Mouse (Mus musculus) ES-E14 (cell line): ENCODE measurements around the gene Sohlh2.

Source experiments
- CHD2 ChIP-seq: IDR thresholded peaks from 2 replicates; pipeline ENCODE4 v1.6.1; 2014; ENCODE audit warnings: mild to moderate bottlenecking, low read depth, low read length, inconsistent platforms
- HCFC1 ChIP-seq: IDR thresholded peaks from 2 replicates; pipeline ENCODE4 v1.6.1; 2012; ENCODE audit warnings: low read length, inconsistent platforms, borderline replicate concordance; ENCODE audit not compliant: insufficient read depth
- ZC3H11A ChIP-seq: IDR thresholded peaks from 2 replicates; pipeline ENCODE4 v1.6.1; 2012; ENCODE audit warnings: low read depth, mild to moderate bottlenecking, inconsistent platforms, low read length, borderline replicate concordance
- ZNF384 ChIP-seq: IDR thresholded peaks from 2 replicates; pipeline ENCODE4 v1.6.1; 2012; ENCODE audit warnings: low read depth, low read length, inconsistent platforms

GRCm38 (mm10) chr3:55191668-55192067, 9.8 kb downstream of the Sohlh2 start:
- TF ChIP-seq HCFC1 (no peak), ZNF384 (no peak), ZC3H11A (no peak), CHD2 (no peak)
